Mouse (Mus musculus) left cerebral cortex, adult 8-10 months (tissue): Measurements from ENCODE around the gene Tmem63b. TPM values are rescaled to one million over a fixed set of nuclear protein-coding genes. Genes with fewer than 3 reads are reported as not detected.

Experiments used
- DNase-seq, 2 experiments: peaks; one replicate each; pipeline ENCODE4 v3.0.0; 2022; ENCODE audit warnings: low spot score in 2 of 2
- total RNA-seq, 4 experiments: library from RNA; stranded (reverse); gene quantifications; 2 replicates each; pipeline ENCODE4 v1.2.4; 2022

Tmem63b gene
- total RNA-seq, 4 experiments from 2014 or later = 157 to 171 (median 165) TPM

DNA sequence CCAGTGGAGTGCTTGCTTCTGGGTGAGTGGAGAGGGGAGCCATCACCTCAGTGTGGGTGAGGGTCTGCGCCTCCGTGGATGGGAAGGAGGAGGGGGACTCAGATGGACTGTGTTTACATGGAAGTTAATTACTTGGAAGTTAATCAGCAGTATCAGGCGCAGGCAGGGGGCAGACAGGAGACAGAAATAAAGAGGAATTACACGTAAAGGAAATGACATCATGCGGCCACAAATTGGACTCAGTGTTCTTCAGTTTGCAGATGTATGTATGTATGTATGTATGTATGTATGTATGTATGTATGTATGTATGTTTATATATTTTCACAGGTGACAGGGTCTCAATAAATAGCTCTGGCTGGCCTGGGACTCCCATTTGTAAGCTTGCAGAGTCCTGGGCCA lies 20.1 kb upstream of the Tmem63b start:
- DNase-seq = no peak

DNA sequence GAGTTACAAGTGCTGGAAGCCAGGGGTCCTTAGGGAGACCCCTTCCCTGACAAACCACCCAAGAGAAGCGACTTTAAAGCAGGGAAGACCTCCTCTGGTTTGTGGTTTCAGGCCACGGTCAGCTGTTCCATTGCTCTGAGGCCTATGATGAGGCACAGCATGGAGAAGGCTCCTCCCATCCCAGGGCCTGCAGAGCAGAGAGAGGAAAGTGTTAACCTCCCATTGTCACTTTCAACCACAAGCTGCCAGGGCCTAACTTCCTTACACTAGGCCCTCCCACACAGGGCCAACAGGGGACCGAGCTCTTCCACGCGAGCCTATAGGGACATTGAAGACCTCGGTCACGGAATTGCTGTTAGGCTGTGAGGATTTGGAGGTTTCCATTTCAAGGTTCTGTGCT lies 16.5 kb upstream of the Tmem63b start:
- no peak for DNase-seq

DNA sequence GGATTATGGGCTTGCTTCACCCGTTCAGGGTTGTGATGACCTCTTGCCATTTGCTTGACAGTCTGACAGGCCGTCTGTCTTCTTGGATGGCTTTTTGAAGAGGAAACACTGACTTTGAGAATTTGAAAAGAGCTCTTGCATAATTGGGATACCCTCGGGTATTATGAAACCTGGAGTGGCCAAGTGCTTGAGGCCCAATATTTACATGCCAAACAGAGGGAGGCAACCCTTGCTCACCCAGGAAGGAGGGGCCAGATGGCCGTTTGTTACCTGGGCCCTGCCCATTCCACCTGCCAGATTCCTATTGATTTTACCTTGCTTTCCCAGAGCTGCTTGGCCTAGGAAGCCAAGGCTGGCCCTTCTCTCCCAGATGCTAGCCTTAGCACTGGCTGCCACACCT lies 15.5 kb upstream of the Tmem63b start:
- DNase-seq = no peak

DNA sequence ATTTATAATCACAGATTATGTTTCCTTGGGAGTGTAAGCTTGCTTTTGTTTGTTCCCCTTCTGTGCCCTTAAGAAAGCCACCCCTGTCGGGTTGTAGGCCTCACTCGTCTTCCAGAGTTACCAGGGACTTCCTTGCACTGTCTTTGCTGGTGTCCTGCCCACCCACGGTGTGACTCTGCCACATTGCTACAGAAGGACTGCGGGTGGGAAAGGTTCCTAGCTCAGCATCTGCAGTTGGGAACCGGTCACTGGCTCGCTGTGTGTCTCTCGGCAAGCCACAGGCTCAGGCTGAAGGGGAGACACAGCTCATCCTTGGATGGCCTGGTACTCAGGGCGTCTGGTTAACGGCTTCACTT lies 14.5 kb upstream of the Tmem63b start:
- DNase-seq = no peak

DNA sequence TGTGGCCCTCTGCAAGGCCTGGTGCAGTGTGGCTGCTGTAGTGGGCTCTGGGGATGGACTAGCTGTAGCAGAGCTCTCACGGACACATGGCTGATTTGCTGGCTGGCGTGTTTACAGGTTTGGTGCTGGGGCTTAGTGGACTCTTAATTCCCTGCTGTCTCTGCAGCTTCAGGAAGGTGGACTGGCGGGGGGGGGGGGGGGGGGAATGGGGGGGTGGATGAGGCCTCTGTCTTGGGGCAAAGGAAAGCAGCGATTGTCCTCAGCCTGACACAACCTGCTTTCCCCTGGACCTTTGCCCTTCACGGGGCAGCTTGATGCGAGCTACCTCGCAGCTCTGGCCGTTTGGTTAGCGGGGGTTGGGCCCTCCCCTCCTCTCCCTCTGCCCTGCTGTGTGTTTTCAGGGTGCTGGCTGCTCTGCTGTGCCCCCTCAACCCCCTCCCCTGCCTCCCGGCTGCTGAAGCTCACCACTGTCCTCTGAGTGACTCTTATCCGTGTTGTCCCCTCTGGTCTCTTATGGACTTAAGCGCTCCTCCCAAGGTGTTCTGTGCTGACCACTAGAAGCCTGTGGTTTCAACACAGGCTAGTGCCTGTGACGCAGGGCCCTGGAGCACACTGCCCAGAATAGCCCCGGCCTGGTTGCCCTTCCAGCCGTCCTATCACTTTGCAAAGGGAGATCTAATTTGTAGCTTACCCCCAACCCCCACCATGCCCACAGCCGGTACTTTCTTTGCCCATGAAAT lies 14.0 kb upstream of the Tmem63b start:
- DNase-seq = no peak

DNA sequence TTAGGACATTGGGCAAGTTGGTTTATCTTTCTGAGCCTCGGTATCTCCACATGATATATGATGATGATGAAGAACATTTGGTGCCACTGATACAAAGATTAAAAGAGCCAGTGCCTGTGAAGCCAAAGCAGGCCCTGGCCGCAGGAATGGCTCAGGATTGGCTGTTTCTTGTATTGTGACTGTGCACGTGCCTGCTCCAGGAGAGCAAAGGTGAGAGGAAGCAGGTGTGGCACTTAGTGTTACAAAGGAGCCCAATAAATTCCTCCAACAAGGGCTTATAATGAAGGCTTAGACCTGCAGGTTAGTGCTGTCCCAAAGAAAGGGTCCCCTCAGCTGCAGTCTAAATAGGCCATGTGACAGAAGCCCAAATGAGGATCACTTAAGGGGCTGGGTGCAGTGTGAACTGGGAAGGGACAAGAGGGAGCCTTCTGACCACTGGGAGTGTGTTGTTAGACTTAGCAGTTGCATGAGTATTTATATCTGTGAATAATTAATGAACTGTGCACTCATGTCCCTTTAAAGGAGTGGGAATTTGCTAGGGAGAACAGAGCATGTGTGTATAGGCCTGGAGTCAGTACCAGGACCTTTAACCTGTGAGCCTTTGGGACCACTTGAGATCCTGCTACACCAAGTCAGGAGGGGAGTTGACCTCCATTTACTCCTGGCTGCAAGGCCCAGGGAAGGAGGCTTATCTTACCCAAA lies 12.5 kb upstream of the Tmem63b start:
- DNase-seq = no peak

DNA sequence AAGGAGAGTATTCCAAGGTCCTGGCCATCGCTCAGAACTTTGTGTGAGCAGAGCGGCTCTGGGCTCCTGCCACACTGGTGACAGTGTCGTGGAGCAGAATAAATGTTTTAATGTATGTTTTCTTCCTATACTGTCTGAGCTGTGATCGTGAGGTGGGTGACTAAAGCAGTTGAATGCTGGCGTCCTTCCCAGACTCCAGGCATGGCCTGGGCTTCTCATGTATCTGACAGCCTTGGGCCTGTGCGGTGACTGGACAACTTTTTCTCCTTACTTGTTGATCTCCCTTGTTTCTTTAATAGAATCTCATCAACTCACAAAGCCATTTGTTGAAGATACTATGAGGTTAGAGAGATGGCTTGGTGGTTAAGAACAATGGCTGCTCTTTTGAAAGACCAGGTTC lies 11.7 kb upstream of the Tmem63b start:
- DNase-seq = no peak

DNA sequence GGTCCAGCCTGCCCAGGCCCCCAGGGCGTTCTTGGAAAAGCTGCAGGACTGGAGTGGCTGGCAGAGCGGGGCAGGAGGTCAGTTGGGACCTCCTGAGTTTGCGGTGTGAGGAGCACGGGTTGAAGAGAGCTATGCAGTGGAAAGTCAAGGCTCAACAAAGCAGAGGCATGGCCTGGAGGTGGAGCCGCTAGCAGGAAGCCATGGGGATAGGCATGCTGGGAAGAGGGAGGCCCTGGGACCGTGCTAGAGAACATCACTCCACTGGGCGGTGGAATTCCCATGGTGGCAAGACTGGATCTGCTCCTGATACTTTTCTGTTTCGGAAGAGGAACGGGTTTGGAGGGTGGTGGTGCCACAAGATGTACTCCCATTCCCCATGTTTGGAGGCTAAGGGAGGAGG lies 10.3 kb upstream of the Tmem63b start:
- DNase-seq = no peak

DNA sequence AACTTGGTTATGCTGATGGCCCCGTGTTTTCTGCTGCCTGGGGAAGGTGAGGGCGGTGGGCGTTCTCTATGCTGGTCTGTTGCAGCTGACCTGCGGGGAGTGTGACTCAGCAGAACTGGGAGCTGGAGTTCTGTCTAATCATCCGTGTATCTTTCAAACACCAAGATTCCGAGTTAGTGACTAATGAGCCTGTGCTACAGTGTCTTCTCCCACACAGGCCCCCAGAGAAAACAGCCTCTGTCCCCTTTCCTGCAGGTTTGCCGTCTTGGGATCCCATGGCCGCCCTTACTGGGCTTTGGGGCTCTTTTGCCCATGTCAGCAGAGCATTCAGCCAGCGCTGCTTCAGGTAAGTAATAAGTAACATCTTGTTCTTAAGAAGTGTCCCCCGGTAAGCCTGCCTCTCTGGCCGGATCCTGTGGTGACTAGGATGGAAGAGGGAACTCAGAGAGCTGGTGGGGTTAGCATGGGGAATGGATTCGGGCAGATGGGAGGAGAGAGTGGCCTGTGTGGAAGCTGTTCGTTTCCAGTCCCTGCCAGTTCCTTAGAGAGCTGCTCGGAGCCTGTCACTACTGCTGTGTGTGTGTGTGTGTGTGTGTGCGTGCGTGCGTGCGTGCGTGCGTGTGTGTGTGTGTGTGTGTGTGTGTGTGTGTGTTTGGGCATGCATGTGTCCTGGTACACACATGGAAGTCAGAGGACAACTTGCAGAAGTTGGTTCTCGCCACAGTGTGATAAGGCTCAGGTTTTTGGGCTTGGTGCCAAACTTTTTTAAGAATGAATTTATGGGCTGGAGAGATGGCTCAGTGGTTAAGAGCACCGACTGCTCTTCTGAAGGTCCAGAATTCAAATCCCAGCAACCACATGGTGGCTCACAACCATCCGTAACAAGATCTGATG lies 8.8 kb upstream of the Tmem63b start:
- DNase-seq = no peak

DNA sequence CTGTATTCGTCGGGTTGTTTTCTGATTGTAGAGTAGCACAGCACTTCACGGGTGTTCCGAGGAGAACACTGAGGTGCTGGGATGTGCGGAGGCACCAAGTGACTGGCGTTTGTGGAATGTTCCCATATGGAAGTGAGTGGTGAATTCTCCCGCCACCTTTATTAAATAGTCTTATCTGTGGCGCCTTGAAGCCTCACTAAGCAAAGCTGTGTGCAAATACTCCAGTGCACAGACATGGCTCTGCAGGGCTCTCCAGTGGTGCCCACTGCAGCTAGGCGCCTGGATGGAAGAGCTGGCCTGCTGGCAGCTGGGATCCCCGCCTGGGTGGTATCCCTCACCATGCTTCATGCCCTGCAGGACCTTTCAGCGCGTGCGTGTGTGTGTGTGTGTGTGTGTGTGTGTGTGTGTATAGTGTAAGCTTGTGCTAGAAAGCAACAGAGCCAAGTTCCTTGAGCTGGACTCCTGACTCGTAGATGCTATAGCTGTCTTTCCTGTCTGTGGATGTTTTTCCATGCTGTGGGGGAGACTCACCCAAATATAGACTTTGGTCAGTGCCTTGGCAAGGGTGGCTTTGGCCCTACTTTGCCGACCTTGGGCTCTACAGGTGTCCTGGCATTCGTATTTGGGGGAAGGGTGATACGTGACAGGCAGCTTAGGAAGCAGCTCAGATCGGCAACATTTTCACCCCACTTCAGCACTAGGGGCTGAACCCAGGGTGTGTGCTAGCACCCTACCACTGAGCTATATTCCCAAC lies 7.3 kb upstream of the Tmem63b start:
- DNase-seq = no peak

DNA sequence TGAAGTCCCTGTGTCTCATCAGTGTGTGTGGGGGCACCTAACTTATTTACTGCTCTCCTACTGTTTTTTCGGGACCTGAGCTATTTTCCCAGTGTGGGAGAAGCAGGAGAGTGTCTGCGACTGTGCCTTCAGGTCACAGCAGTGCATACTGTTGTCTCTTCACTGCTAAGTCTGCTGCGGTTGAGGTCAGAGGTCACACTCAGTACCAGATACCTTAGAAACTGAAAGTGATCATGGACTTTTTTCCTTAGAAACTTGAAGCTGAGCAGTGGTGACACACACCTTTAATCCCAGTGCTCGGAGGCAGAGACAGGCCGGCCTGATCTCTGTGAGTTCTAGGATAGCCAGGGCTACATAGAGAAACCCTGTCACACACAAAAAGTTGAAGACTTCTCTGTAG lies 5.5 kb upstream of the Tmem63b start:
- no peak for DNase-seq

DNA sequence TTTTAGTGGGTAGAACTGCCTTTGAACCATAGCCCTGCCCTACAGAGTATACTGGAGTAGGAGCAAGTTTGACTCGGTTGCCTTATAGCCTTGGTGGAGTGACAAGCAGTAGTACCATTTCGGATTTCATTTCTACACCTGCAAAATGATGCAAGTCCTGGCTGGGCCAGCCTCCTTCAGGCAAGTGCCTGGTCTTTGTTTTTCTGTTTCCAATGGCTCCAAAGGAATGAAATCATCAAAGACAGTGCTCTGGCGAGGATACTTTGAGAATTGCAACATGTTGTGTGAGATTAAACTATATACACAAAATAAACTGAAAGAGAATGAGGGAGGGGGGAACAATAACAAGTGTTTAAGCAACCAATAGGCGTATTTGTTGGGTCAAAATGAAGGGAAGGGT lies 3.3 kb upstream of the Tmem63b start:
- DNase-seq = no peak

DNA sequence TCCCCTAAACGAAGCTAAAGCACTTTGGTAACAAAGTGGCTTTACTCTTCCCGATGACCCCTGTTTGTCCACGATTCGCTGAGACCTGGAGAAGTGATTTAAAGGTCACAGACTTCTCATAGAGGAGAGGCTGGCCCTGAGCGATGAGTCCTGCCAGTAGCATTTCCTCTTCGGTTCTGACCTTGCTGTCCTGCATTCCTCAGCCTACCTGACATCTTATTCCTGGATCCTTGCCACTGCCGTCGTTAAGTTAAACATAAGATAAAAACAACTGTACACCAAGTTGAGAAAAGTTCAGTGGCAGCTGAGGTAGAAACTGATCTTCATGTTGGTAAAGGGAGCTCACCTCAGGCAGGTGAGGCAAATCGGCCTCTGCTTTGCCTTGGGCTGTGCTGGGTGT lies 2.4 kb upstream of the Tmem63b start:
- DNase-seq = no peak

DNA sequence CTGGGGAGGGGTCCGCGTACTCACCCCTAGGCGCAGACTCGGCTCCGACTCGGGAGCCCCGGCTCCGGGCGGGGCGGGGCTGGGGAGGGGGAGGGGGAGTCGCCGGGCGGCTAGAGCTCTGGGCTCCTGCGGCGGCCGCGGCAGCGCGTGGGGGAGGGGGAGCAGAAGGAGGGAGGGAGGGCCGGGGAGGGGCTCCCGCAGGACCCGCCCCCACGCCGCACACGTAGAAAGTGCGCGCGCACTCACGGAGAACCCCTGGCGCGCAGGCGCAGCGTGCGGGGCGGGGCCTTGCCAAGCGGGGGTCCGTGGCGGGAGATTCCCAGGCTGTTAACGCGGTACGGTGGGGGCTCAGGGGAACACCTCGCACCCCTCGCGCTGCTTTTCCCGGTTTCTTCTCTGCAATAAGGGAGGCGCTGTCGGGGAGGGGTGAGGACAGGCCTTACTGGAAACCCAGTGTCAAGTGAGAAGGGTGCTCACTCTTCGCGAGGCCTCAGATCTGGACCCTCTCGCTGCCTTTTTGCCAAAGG lies 549 bp downstream of the Tmem63b start, which contains the start of gene Mrpl14:
Gene Mrpl14, plus strand, starts transcription at position 230 of the 527 bp plus-strand sequence.
- peak; percentile 74 to 86 for DNase-seq

DNA sequence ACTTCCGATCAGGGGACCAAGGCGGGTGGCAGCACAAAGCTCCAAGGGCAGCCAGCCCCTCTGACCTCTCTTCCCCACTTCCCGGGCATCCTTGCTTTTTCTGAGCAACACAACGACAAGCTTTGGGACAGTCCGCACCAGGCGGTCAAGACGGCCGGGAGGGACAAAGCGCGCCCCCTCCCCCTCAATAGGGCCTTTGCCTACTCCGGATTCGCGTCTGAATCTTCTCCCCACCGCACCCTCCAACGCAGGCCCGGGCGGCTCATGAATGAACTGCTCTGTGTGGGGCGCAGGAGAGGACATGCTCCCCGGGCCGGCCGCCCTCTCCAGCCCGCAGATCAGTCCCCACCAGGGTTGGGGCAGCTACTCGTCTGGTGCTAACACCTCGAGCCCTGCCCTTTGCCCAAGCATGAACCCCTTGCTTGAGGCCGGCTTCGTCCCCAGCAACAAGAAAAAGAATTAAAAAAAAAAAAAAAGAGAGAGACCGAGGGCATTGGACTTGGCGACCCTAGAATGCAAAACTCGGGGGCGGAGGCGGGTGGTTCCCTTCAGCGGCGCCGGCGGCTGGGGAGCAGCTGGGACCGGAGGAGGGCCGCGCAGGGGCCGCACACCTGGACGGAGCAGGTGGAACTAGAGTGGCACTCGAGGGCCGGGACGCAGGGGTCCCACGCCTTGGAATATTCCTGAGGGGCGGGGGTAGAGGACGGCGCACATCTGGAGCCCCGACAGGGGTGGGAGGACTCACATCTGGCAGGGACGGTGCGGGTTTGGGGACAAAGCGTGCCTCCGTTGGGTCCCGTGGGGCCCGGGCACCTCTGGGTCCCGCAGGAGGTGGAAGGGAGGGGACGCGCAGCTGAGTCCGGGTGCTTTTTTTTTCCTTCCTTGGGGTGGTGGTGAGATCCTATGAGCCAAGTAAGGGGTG lies 1.3 kb downstream of the Tmem63b start:
- DNase-seq = peak; percentile 36 to 38

DNA sequence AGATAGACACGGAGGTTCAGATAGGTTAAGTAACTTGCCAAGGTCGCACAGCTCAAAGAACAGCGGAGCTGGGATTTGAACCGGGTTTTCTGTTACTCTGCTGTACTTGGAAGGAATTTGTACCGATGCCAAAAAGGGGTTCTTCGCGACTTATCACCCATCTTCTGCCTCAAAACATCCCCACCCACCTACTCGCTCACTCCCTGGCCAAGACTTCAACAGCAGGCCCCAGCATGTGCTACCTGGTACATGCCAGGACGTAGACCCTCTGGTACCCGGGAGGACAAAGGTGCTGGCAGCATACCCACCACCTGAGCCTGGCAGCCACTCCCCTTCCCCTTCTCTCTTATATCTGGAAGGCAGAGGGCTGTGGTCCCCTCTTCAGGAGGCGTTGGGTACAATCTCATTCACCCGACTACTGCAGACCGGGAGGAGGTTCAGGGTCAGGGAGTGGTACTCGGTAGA lies 2.0 kb downstream of the Tmem63b start:
- DNase-seq = peak in 1 of 2 experiments; percentile 32

DNA sequence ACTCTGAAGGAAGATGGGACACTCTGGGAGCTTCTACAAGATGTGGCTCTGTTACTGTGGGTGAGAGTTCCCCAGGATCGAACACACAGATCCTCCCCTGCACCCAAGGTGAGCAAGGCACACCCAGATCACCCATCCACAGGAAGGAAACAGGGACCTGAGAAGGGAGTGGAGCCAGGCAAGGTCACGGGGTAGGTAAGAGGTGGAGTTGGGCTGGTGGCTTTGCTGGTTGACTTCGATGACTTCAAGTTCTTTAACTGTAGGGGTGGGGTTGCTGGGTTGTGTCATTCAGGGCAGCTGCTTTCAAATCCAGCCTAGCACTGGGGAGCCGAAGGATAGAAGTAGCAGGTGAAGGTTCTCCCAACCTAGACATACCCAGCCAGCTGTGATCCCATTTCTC lies 3.9 kb downstream of the Tmem63b start:
- no peak for DNase-seq

DNA sequence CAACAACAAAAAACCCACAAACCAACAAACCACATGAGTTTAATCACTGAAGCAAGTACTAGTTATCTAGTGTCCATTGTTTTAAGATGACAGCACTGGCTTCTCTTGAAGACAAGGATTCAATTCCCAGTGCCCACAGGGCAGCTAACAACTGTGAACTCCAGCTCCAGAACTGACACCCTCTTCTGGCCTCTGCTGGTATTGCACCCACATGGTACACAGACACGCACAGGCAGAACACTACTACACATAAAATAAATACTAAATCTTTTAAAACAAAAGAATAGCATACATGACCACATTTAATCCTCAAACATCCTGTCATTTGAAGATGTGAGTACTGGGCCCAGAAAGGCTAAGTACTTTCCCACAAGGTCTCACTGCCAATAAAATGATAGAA lies 5.1 kb downstream of the Tmem63b start:
- DNase-seq = no peak

DNA sequence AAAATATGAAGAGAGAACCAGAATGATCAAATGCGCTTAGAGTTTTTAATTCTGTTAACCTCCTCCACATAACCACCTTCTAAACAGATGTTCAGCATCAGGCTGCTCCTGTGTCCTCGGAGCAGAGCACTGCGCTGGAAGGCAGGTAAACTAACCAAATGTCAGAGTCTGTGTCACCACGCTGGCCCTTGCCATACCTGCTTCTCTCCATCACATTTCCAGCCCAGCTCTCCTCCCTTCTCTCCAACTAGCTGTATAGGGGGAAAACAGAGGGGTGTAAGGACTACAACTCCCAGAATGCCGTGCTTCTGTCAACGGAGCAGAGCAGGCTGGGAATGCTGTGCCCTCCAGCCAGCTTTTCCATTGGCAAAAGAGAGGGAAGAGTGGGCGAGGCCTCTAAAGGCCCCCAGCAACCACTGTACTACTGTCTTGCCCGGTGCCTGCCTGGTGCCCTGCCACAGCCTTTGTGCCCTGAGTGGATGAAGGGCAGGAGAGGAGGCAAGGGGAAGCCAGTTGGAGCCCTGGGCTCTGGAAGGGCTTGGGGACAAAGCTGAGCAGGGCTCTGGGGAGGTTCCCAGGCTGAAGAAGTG lies 6.2 kb downstream of the Tmem63b start:
- DNase-seq = peak; percentile 53 to 76
